Mouse (Mus musculus) c-Kit-positive CD71-positive TER-119-negative erythroid progenitor cells, embryonic 14.5 days (primary cell): ENCODE data around the gene Cntd1.
"Not testable (repeated sequence)": the region's sequence is repeated elsewhere in the genome, so short reads cannot be mapped to it uniquely, and the experiment has no call there.

Experiments
- DNase-seq: peaks from one replicate; pipeline ENCODE4 v3.0.0-alpha.2; 2013; ENCODE audit warnings: low read depth

The Cntd1 gene

GRCm38 (mm10) chr11:101291231-101291630 lies 12.4 kb downstream of the Cntd1 start:
- no peak for DNase-seq

DNA sequence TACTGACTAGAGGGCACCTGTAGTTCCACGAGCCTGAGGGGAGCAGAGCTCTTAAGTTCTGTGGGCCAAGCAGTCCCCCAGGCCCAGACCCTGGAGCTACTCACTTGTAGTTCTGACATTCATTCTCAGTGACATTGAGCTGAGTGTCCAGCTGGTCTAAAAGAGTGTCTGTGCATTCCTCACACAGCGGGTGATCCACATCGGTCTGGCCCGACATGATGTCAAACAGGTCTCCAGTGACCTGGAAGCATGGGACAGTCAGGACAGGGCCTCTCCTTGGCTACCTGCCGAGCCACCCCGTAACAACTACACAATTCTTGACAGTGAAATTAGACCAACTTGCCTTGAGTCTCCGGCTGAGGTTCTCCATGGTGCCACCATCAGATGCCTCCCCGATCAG lies 16.4 kb downstream of the Cntd1 start:
- no peak for DNase-seq

- DNase-seq, result no peak
Observed at GRCm38 (mm10) chr11:101300881-101301280, 22.1 kb downstream of the Cntd1 start.

DNA sequence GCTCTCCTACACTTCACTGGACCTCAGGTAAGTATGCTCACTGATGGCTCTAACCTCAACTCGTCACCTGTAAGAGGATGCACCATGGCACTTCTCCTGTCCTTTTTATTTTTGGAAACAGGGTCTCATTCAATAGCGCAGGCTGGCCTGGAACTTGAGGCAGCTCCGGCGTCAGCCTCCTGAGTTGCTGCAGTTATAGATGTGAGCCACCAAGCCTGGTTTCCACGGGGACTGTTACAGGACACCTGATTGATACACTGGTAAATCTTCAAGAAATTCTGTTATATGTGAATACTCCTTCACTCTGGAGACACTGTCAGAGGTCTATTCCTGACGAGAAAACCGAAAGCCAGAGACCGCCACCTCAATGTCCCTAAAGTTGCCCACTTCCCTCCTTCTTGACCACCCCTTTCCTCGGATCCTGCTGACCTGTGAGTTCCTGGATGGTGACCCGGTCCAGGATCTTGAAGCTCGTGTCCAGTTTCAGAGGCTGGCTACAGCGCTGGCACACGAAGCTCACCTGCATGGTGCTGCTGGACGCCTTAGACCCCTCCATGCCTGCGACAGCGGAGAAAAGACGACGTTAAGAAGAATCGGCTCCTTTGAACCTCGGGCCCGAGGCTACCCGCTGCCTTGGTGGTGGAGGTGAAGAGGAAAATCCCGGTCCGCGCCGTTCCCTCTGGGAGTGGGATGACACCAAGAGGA lies 22.6 kb downstream of the Cntd1 start:
- DNase-seq, result no peak

DNA sequence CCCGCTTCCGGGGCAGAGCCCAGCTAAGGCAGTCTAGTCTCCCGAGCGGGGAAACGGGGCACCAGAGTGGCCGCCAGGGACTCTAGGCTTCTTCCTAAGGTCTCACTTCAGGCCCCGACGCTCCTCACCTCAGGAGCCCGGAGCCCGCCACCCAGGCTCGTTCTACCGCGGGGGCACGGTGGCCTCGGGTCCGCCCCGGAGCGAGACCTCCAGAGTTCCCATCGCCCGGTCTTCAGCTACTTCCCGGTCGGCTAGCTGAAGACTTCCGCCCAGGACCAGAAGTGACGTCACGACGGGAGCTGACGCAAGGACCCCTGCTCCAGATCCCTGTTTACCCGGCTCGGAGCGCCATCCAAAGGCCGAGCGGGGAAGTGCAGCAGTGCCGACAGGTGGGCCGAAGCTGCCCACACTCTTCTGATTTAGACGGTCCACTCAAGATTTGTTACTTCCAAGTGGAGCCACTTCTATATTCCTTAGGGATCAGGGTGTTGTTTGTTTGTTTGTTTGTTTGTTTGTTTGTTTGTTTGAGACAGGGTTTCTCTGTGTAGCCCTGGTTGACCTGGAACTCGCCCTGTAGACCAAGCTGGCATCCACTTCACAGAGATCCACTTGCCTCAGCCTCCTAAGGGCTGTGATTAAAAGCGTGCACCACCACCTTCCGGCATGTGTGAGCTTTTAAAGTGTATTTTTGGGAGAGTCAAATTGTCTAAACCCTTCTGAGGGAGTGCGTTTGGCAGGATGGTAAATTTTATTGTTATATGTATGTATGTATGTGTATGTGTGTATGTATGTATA lies 23.4 kb downstream of the Cntd1 start, which contains the start of gene Becn1:
Gene Becn1, minus strand, starts transcription at position 283 of the 795 bp plus-strand sequence.
- DNase-seq, result peak; percentile 97

DNA sequence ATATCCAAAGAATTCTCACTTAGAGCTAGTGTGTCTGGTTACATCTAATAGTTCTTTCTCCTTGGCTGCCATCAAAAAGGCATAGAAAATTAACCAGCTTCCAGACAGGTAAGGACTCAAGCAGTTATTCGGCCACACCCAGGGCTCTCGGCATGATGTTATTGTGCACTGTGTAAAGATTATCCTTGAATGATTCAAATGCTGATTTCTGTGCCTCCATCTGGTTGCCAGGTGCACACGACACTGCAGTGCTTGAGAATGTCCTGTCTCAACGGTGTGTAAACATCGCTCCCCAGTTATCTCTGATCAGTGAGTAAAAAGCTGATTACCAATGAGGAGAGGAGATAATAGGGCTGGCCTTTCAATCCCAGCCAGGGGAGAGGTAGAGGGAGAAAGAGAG lies 28.9 kb downstream of the Cntd1 start:
- no peak for DNase-seq

DNA sequence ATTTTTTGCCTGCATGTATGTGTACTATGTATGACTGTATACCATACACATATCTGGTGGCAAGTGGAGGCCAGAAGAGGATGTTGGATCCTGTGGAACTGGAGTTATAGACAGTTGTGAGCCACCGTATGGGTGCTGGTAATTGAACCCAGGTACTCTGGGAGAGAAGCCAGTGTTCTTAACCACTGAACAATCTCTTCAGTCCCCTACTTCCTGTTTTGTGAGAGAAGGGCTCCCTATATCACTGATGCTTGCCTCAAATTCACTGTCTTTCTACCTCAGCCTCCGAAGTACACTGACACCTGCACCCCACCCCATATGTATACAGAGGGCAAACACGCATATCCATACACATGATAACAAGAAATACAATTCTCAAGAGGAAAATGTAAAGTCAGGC lies 32.3 kb downstream of the Cntd1 start:
- no peak for DNase-seq

DNA sequence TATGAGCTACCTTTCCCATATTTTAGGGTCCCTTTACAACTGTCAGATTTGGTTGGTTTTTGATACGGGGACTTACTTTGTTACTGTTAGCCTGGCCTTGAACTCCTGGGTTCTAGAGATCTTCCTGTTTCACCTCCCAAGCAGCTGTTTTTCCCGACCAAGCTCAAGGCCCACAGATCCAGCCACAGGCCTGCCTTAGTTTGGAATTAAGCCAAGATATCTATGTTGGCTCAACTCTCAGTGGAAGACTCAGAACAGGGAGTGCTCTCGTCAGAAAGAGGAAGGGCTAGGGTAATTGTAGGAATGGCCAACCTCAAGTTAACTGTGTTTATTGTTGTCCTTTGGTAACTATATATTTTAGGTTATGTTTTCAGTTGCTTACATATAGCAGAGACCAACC lies 33.3 kb downstream of the Cntd1 start:
- no peak for DNase-seq

DNA sequence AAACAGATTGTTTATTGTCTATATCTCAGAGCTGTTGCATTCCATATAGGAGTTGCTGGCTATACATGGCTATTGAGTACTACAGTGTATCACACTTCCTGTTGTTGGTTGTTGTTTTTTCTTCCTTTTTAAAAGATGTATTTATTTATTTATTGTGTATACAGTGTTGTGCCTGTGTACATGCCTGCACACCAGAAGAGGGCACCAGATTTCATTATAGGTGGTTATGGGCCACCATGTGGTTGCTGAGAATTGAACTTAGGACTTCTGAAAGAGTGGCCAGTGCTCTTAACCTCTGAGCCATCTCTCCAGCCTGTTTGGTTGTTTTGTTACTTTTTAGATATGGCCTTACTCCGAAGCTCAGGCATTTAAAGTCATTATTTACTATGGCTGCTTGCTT lies 35.8 kb downstream of the Cntd1 start:
- no peak for DNase-seq

- DNase-seq, result no peak
Observed at GRCm38 (mm10) chr11:101315082-101315650, 36.4 kb downstream of the Cntd1 start.

- peak; percentile 94 for DNase-seq
Observed at GRCm38 (mm10) chr11:101315665-101316500, 37.1 kb downstream of the Cntd1 start, which contains the start of gene Psme3. TSS of gene Psme3 (plus strand) at chr11:101316213.

GRCm38 (mm10) chr11:101316501-101316917 lies 37.7 kb downstream of the Cntd1 start:
- peak; percentile 39 for DNase-seq

- peak; percentile 40 for DNase-seq
Observed at GRCm38 (mm10) chr11:101323609-101324008, 44.8 kb downstream of the Cntd1 start.

DNA sequence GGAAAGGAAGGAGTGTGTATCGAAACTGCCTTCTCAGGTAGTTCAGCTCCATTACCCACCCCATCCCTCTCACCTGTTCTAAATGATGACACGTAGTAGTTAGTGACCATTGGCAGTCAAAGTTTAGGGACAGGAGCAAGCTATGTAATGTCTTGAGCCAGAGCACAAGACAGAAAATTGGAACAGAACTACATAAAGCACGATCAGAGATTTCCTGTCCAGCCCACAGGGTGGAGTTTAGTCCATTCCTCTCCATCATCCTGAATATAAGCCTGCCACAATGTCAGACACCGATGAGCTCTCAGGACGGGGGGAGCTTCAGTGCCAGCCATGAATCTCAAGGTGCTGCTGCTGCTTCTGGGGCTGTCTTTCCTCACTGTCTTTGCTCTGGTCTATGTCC lies 46.0 kb downstream of the Cntd1 start, which contains the start of gene Aoc2:
Gene Aoc2, plus strand, starts transcription at position 301 of the 400 bp plus-strand sequence.
- no peak for DNase-seq

GRCm38 (mm10) chr11:101325201-101325600 lies 46.4 kb downstream of the Cntd1 start:
- not testable (repeated sequence) for DNase-seq

GRCm38 (mm10) chr11:101326147-101326546 lies 47.3 kb downstream of the Cntd1 start:
- DNase-seq, result no peak

DNA sequence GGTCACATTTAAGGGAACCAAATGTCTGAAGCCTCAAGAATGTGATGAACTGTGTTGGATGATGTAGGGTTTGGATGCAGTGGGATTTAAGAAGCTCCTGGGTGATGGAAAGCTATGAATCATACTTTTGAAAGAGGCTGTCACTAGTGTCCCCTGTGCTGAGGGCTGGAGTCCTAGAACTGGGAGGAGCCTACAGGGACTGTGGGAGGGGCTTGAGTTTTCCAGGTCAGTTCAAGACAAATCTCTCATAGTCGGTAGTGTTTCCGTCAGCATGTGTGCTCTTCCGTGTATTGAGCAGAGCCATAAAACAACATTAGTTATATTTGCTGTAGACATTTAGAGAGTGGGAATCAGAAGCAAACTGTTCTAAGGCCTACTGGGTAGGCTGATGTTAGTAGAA lies 48.5 kb downstream of the Cntd1 start:
- DNase-seq, result no peak

DNA sequence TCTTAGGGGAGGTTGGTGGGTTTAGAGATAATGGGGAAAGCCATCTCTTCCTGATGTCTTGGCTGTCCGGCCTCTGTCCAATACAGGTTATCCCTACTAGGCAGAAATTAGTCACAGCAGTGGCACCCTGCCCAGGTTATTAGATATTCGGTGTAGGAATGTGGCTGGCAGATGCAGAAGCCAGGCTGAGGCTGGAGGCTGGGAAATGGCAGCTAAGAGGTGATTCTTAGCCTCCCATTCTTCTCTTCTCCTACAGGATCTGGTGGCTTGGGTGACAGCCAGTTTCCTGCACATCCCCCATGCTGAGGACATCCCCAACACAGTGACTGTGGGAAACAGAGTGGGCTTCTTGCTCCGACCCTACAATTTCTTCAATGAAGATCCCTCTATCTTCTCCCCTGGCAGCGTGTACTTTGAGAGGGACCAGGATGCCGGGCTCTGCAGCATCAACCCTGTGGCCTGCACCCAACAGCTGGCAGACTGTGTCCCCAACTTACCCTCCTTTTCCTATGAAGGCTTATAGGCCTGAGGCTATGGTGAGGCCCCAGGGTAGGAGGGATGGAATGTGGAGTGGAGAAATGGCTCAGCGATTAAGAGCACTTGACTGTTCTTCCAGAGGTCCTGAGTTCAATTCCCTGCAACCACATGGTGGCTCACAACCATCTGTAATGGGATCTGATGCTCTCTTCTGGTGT lies 50.3 kb downstream of the Cntd1 start:
- DNase-seq, result no peak

- DNase-seq, result no peak
Observed at GRCm38 (mm10) chr11:101330371-101330924, 51.6 kb downstream of the Cntd1 start, which contains the start of gene Aoc3. TSS of gene Aoc3 (plus strand) at chr11:101330605.

- not testable (repeated sequence) for DNase-seq
Observed at GRCm38 (mm10) chr11:101330961-101331360, 52.1 kb downstream of the Cntd1 start.

DNA sequence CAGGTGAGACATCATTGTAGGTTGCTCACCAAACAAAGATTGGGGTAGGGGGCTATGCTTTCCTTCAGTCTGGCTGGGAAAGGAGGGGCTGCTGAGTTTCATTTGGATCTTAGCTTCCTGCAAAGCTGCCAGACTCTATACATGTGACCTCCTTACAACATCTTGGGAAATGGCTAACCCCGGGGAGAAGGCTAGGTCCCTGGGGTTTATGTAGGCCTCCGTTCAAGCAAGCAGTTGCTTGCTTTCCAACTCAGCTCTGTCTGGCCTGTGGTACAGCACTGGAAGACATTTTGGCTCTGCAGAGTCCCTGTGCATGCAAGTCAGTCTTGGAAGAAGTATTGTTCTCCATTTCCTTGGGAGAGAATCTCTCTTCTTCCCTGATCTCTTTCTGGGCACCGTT lies 53.7 kb downstream of the Cntd1 start:
- no peak for DNase-seq
